Mouse (Mus musculus): ENCODE results near the gene Tmem140. TPM values are rescaled to one million over a fixed set of nuclear protein-coding genes. Genes with fewer than 3 reads are reported as not detected.

Tmem140 gene
- polyA plus RNA-seq, 1 experiment from 2014 or later, result 1.2 TPM

GRCm38 (mm10) chr6:34909631-34910345, 46.8 kb downstream of the Tmem140 start:
- 48% methylated on average over 8 of the region's 8 CpGs for WGBS
- no peak overlapping the region for H3K27ac ChIP-seq (ENCODE audit: low read depth)
- peak overlapping the region; percentile 66 for H3K4me2 ChIP-seq (ENCODE audit: low read length)
- H3K36me3 ChIP-seq (ENCODE audit: control insufficient read depth, insufficient read depth, low read length), result peaks cover 33% of the 10 kb centered on the region
- H3K4me1 ChIP-seq (replicated peaks; ENCODE audit: control insufficient read depth, insufficient read depth, low read length), result peaks cover 7% of the 10 kb centered on the region
- H3K9ac ChIP-seq (ENCODE audit: low read length), result peak overlapping the region; percentile 63
- H3K27me3 ChIP-seq (replicated peaks; ENCODE audit: control insufficient read depth, insufficient read depth, low read length), result no peaks in the 10 kb centered on the region
- H3K4me3 ChIP-seq (ENCODE audit: low read depth, low read length), result peak overlapping the region; percentile 77
- DNase-seq (ENCODE audit: low spot score) (no peak), ATAC-seq (replicated peaks; ENCODE audit: low FRiP score, low TSS enrichment, low read depth) (no peak)
- no peaks in the 10 kb centered on the region for H3K9me3 ChIP-seq (ENCODE audit: control insufficient read depth, low read length)

DNA sequence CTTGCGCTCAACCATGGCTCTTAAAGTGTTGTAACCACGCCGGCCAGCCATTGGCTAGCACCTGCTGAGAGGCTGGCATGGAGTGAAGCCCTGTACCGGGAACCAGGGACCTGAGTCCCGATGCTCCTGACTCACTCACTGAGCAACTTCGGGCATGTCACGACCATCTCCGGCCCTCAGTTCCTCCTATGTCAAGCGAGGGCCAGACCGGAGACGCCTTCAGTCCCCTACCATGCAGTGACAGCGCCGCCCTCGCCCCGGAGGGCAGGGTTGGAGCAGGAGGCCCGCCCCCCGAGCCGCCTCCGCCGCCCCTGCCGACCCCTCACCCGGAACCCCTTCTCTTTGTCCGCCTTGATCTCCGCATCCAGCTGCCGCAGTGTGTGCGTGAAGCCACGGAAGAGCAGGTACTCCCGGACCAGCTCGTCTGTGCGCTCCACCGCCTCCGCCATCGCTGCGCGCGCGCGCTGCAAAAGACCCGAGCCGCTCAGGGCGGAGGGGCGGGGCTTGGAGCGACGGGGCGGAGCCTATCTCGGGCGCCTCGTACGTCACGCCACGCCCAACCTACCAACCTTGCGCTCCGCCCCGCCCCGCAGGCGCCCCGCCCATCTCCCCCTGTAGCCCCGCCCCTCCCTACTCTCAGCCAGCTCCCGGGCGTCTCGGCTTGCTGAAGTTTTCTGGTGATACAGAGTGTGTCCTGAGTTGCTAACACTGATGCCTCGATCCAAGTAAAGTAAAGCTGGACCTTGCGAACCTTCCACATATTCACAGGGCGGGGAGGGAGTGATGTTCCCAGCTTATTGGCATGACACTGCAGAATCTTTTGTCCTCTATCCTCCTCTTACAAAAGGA, 47.6 kb downstream of the Tmem140 start, which contains the start of gene Wdr91:
Gene Wdr91, minus strand, starts transcription at position 506 of the 849 bp plus-strand sequence.
- WGBS, result under 1% methylated on average over 64 of the region's 64 CpGs
- no peaks in the 10 kb centered on the region for H3K9me3 ChIP-seq (ENCODE audit: control insufficient read depth, low read length)
- peak within 1 kb of the TSS; percentile 66 for H3K4me2 ChIP-seq (ENCODE audit: low read length)
- peak; percentile 92 for ATAC-seq (replicated peaks; ENCODE audit: low FRiP score, low TSS enrichment, low read depth)
- H3K36me3 ChIP-seq (ENCODE audit: control insufficient read depth, insufficient read depth, low read length), result peaks cover 26% of the 10 kb centered on the region
- H3K9ac ChIP-seq (ENCODE audit: low read length), result peak within 1 kb of the TSS; percentile 63
- peaks cover 7% of the 10 kb centered on the region for H3K4me1 ChIP-seq (replicated peaks; ENCODE audit: control insufficient read depth, insufficient read depth, low read length)
- peak; percentile 99 for DNase-seq (ENCODE audit: low spot score)
- no peaks in the 10 kb centered on the region for H3K27me3 ChIP-seq (replicated peaks; ENCODE audit: control insufficient read depth, insufficient read depth, low read length)
- peak within 1 kb of the TSS; percentile 77 for H3K4me3 ChIP-seq (ENCODE audit: low read depth, low read length)
- H3K27ac ChIP-seq (ENCODE audit: low read depth), result peak within 1 kb of the TSS; percentile 62

- no peaks in the 10 kb centered on the region for H3K9me3 ChIP-seq (ENCODE audit: control insufficient read depth, low read length)
- no peak overlapping the region for H3K4me3 ChIP-seq (ENCODE audit: low read depth, low read length)
- H3K9ac ChIP-seq (ENCODE audit: low read length), result no peak overlapping the region
- no peaks in the 10 kb centered on the region for H3K36me3 ChIP-seq (ENCODE audit: control insufficient read depth, insufficient read depth, low read length)
- H3K27ac ChIP-seq (ENCODE audit: low read depth), result no peak overlapping the region
- WGBS, result 85% methylated on average over 13 of the region's 13 CpGs
- ATAC-seq (replicated peaks; ENCODE audit: low FRiP score, low TSS enrichment, low read depth) (no peak), DNase-seq (ENCODE audit: low spot score) (no peak)
- H3K27me3 ChIP-seq (replicated peaks; ENCODE audit: control insufficient read depth, insufficient read depth, low read length), result no peaks in the 10 kb centered on the region
- H3K4me2 ChIP-seq (ENCODE audit: low read length), result no peak overlapping the region
- H3K4me1 ChIP-seq (replicated peaks; ENCODE audit: control insufficient read depth, insufficient read depth, low read length), result peaks cover 7% of the 10 kb centered on the region
Measured at GRCm38 (mm10) chr6:34913341-34914040, 50.5 kb downstream of the Tmem140 start.

DNA sequence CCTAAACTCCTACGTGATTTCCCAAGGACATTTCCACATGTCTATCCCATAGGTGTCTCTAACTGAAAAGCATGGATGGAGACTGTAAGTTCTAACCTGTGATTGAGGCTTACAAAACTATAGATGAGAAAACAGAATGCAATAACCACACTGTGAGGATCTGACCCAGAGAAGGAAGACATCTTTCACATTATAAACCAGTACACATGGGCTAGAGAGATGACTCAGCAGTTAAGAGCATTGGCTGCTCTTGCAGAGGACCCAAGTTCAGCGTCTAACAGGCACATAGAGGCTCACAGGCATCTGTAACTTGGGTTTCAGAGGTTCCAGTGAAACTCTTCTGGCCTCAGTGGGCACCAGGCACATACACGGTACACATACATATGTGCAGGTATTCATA, 51.5 kb downstream of the Tmem140 start:
- DNase-seq (ENCODE audit: low spot score), result no peak
- 87% methylated on average over 3 of the region's 3 CpGs for WGBS

DNA sequence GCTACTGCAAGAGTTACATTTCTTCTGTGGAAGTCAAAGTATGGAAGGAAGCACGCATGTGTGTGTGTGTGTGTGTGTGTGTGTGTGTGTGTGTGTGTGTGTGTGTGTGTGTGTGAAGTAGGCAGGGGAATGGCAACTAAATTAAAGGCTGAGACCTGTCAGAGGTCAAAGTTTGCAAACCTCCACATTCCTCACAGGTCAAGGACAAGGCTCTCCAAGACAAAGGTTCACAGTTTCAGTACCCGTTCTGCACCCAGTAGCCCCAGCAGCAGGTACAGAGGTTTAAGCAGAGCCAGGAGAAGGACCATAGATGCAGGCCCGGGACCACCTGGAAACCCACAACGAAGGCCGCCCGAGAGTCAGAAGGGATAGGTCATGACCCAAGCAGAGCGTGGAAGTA, 56.2 kb downstream of the Tmem140 start:
- Histone ChIP-seq H3K4me1 (replicated peaks; ENCODE audit: control insufficient read depth, insufficient read depth, low read length) (no peaks in the 10 kb centered on the region), H3K9ac (ENCODE audit: low read length) (no peak overlapping the region), H3K27me3 (replicated peaks; ENCODE audit: control insufficient read depth, insufficient read depth, low read length) (no peaks in the 10 kb centered on the region), H3K4me2 (ENCODE audit: low read length) (no peak overlapping the region), H3K9me3 (ENCODE audit: control insufficient read depth, low read length) (no peaks in the 10 kb centered on the region), H3K36me3 (ENCODE audit: control insufficient read depth, insufficient read depth, low read length) (no peaks in the 10 kb centered on the region), H3K4me3 (ENCODE audit: low read depth, low read length) (no peak overlapping the region), H3K27ac (ENCODE audit: low read depth) (no peak overlapping the region)
- WGBS, result 75% methylated on average over 7 of the region's 7 CpGs
- ATAC-seq (replicated peaks; ENCODE audit: low FRiP score, low TSS enrichment, low read depth) (no peak), DNase-seq (ENCODE audit: low spot score) (no peak)

More for the DNA sequence above, 51.5 kb downstream of the Tmem140 start:
- no peak overlapping the region for H3K9ac ChIP-seq (ENCODE audit: low read length)
- ATAC-seq (replicated peaks; ENCODE audit: low FRiP score, low TSS enrichment, low read depth), result no peak
- no peak overlapping the region for H3K27ac ChIP-seq (ENCODE audit: low read depth)
- H3K36me3 ChIP-seq (ENCODE audit: control insufficient read depth, insufficient read depth, low read length), result no peaks in the 10 kb centered on the region
- no peaks in the 10 kb centered on the region for H3K27me3 ChIP-seq (replicated peaks; ENCODE audit: control insufficient read depth, insufficient read depth, low read length)
- H3K4me2 ChIP-seq (ENCODE audit: low read length), result no peak overlapping the region
- peaks cover 7% of the 10 kb centered on the region for H3K4me1 ChIP-seq (replicated peaks; ENCODE audit: control insufficient read depth, insufficient read depth, low read length)
- H3K9me3 ChIP-seq (ENCODE audit: control insufficient read depth, low read length), result no peaks in the 10 kb centered on the region
- H3K4me3 ChIP-seq (ENCODE audit: low read depth, low read length), result no peak overlapping the region

DNA sequence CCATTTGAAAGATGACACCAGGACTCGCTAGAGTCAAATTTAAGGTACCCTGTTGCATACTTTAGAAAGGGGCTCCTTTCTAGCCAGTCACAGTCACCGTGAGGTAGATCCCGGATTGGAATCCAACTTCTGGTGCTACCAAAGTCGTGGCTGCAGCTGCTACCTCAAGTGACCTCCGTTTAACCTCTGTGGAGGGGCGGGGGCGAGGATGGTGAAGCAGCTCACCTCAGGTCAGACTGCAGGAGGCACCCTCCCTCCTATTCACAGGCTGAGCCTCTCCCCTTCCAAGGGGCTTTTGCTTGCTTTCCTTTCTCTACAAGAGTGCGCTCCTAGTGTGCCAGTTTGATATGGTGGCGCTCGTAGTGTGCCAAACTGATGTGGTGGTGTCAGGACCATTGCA, 57.0 kb downstream of the Tmem140 start, which contains the start of gene Stra8:
Gene Stra8, plus strand, starts transcription at position 208 of the 400 bp plus-strand sequence.
- Histone ChIP-seq H3K27me3 (replicated peaks; ENCODE audit: control insufficient read depth, insufficient read depth, low read length) (no peaks in the 10 kb centered on the region), H3K9ac (ENCODE audit: low read length) (no peak within 1 kb of the TSS), H3K4me1 (replicated peaks; ENCODE audit: control insufficient read depth, insufficient read depth, low read length) (no peaks in the 10 kb centered on the region), H3K36me3 (ENCODE audit: control insufficient read depth, insufficient read depth, low read length) (no peaks in the 10 kb centered on the region), H3K4me2 (ENCODE audit: low read length) (no peak within 1 kb of the TSS), H3K9me3 (ENCODE audit: control insufficient read depth, low read length) (no peaks in the 10 kb centered on the region), H3K27ac (ENCODE audit: low read depth) (no peak within 1 kb of the TSS), H3K4me3 (ENCODE audit: low read depth, low read length) (no peak within 1 kb of the TSS)
- WGBS, result 40% methylated on average over 10 of the region's 10 CpGs
- ATAC-seq (replicated peaks; ENCODE audit: low FRiP score, low TSS enrichment, low read depth) (no peak), DNase-seq (ENCODE audit: low spot score) (no peak)

GRCm38 (mm10) chr6:34920631-34921030, 57.7 kb downstream of the Tmem140 start:
- Histone ChIP-seq H3K27me3 (replicated peaks; ENCODE audit: control insufficient read depth, insufficient read depth, low read length) (no peaks in the 10 kb centered on the region), H3K9ac (ENCODE audit: low read length) (no peak overlapping the region), H3K4me1 (replicated peaks; ENCODE audit: control insufficient read depth, insufficient read depth, low read length) (no peaks in the 10 kb centered on the region), H3K4me3 (ENCODE audit: low read depth, low read length) (no peak overlapping the region), H3K4me2 (ENCODE audit: low read length) (no peak overlapping the region), H3K27ac (ENCODE audit: low read depth) (no peak overlapping the region), H3K36me3 (ENCODE audit: control insufficient read depth, insufficient read depth, low read length) (no peaks in the 10 kb centered on the region), H3K9me3 (ENCODE audit: control insufficient read depth, low read length) (no peaks in the 10 kb centered on the region)
- ATAC-seq (replicated peaks; ENCODE audit: low FRiP score, low TSS enrichment, low read depth) (no peak), DNase-seq (ENCODE audit: low spot score) (no peak)
- WGBS, result 95% methylated on average over 12 of the region's 12 CpGs

DNA sequence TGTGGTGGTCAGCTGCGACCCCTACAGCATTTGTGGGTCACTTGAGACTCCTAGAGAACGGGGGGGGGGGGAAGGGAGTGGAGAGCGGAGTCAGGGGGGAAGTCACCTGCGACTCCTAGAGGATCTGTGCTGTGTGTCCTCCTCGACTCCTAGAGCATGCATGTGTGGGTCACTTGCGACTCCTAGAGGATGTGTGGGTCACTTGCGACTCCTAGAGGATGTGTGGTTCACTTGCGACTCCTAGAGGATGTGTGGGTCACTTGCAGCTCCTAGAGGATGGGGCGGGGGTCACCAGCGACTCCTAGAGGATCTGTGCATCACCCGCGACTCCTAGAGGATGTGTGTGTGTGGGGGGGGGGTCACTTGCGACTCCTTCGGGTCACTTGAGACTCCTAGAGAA, 59.0 kb downstream of the Tmem140 start:
- H3K27me3 ChIP-seq (replicated peaks; ENCODE audit: control insufficient read depth, insufficient read depth, low read length), result no peaks in the 10 kb centered on the region
- H3K9ac ChIP-seq (ENCODE audit: low read length), result no peak overlapping the region
- no peaks in the 10 kb centered on the region for H3K9me3 ChIP-seq (ENCODE audit: control insufficient read depth, low read length)
- H3K4me3 ChIP-seq (ENCODE audit: low read depth, low read length), result no peak overlapping the region
- H3K4me1 ChIP-seq (replicated peaks; ENCODE audit: control insufficient read depth, insufficient read depth, low read length), result no peaks in the 10 kb centered on the region
- ATAC-seq (replicated peaks; ENCODE audit: low FRiP score, low TSS enrichment, low read depth), result no peak
- no peaks in the 10 kb centered on the region for H3K36me3 ChIP-seq (ENCODE audit: control insufficient read depth, insufficient read depth, low read length)
- WGBS, result 67% methylated on average over 14 of the region's 14 CpGs
- no peak overlapping the region for H3K27ac ChIP-seq (ENCODE audit: low read depth)
- H3K4me2 ChIP-seq (ENCODE audit: low read length), result no peak overlapping the region
- DNase-seq (ENCODE audit: low spot score), result no peak
